Mouse (Mus musculus) cerebellum, postnatal 25 days (tissue): ENCODE results near the gene Adgrg3.
"Not testable (repeated sequence)": the region's sequence is repeated elsewhere in the genome, so short reads cannot be mapped to it uniquely, and the experiment has no call there.

Experiments
- DNase-seq, 2 experiments: peaks; one replicate each; pipeline ENCODE4 v3.0.0; 2021; ENCODE audit warnings: mixed read lengths in 2 of 2

Adgrg3 gene

GRCm38 (mm10) chr8:95025421-95025820, 7.9 kb downstream of the Adgrg3 start:
- DNase-seq, result peak in 1 of 2 experiments; percentile 51

- DNase-seq, result not testable (repeated sequence)
Measured at GRCm38 (mm10) chr8:95028391-95028790, 10.9 kb downstream of the Adgrg3 start.

- DNase-seq, result no peak
Measured at GRCm38 (mm10) chr8:95037106-95037925, 19.8 kb downstream of the Adgrg3 start.

GRCm38 (mm10) chr8:95041883-95042784, 24.6 kb downstream of the Adgrg3 start:
- DNase-seq, result no peak

- DNase-seq, result no peak
Measured at GRCm38 (mm10) chr8:95044811-95045210, 27.3 kb downstream of the Adgrg3 start.

- no peak for DNase-seq
Measured at GRCm38 (mm10) chr8:95046982-95047381, 29.5 kb downstream of the Adgrg3 start.

GRCm38 (mm10) chr8:95047884-95048680, 30.6 kb downstream of the Adgrg3 start:
- no peak for DNase-seq

- no peak for DNase-seq
Measured at GRCm38 (mm10) chr8:95049636-95050035, 32.1 kb downstream of the Adgrg3 start.

GRCm38 (mm10) chr8:95054438-95054837, 36.9 kb downstream of the Adgrg3 start:
- DNase-seq, result no peak

- no peak for DNase-seq
Measured at GRCm38 (mm10) chr8:95054927-95055510, 37.5 kb downstream of the Adgrg3 start, which contains the start of gene Drc7. Gene Drc7, plus strand, starts transcription at chr8:95055103.

GRCm38 (mm10) chr8:95056414-95056813, 38.9 kb downstream of the Adgrg3 start:
- no peak for DNase-seq

GRCm38 (mm10) chr8:95058661-95059060, 41.2 kb downstream of the Adgrg3 start:
- DNase-seq, result no peak

- DNase-seq, result no peak
Measured at GRCm38 (mm10) chr8:95059812-95060533, 42.5 kb downstream of the Adgrg3 start.

- peak; percentile 63 to 74 for DNase-seq
Measured at GRCm38 (mm10) chr8:95064531-95064930, 47.0 kb downstream of the Adgrg3 start.

- DNase-seq, result peak in 1 of 2 experiments; percentile 71
Measured at GRCm38 (mm10) chr8:95067582-95067981, 50.1 kb downstream of the Adgrg3 start.

- DNase-seq, result peak in 1 of 2 experiments; percentile 36
Measured at GRCm38 (mm10) chr8:95075504-95075903, 58.0 kb downstream of the Adgrg3 start.

- DNase-seq, result peak; percentile 76 to 83
Measured at GRCm38 (mm10) chr8:95076151-95076550, 58.7 kb downstream of the Adgrg3 start.

GRCm38 (mm10) chr8:95078055-95078454, 60.6 kb downstream of the Adgrg3 start:
- peak; percentile 44 to 72 for DNase-seq

GRCm38 (mm10) chr8:95079305-95079704, 61.8 kb downstream of the Adgrg3 start:
- no peak for DNase-seq

- peak; percentile 97 to 98 for DNase-seq
Measured at GRCm38 (mm10) chr8:95080381-95081341, 63.2 kb downstream of the Adgrg3 start, which contains the start of gene Katnb1. Gene Katnb1, plus strand, starts transcription at chr8:95081186.
